Mouse (Mus musculus): Measurements from ENCODE around the gene Clec1a. TPM values are rescaled to one million over a fixed set of nuclear protein-coding genes. Genes with fewer than 3 reads are reported as not detected.

Clec1a gene
- polyA plus RNA-seq, 1 experiment, result 0.51 TPM

DNA sequence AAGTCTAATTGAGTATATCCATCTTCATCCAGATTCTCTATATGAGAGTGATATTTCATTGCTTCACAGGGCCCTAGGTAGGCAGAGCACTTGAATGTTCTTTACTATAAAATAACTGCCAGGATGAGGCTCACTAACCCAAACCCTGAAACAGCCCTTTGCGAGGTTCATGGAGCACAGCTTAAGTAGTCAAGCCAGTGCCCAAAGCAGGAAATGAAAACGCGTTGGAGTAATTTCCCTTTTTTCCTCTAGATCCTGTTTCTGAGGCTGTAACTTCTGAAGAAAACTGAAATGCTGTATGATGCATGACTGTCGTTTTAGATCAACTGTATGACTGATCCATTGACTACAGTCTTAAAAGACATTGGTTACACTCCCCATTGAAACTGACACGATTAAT, 20.8 kb upstream of the Clec1a start:
- no peak overlapping the region for H3K27ac ChIP-seq (ENCODE audit: insufficient read depth, low read length)
- no peaks in the 10 kb centered on the region for H3K36me3 ChIP-seq (ENCODE audit: control insufficient read depth, insufficient read depth, low read length)

GRCm38 (mm10) chr6:129471386-129471785, 19.6 kb upstream of the Clec1a start:
- WGBS, result 81% methylated on average over 6 of the region's 6 CpGs
- Histone ChIP-seq H3K4me1 (ENCODE audit: control insufficient read depth, insufficient read depth, insufficient read length) (no peaks in the 10 kb centered on the region), H3K27ac (ENCODE audit: insufficient read depth, low read length) (no peak overlapping the region), H3K36me3 (ENCODE audit: control insufficient read depth, insufficient read depth, low read length) (no peaks in the 10 kb centered on the region), H3K27me3 (ENCODE audit: control insufficient read depth, insufficient read depth, low read length) (no peaks in the 10 kb centered on the region), H3K4me3 (ENCODE audit: extremely low read depth, insufficient read depth, insufficient read length) (no peak overlapping the region)
- TF ChIP-seq POLR2A (IDR thresholded peaks at IDR 0.05; ENCODE audit: low read depth, low read length) (no peak), CTCF (IDR thresholded peaks at IDR 0.05; ENCODE audit: extremely low read depth, insufficient read depth, insufficient read length, insufficient replicate concordance) (no peak)
- no peak for DNase-seq (ENCODE audit: low read depth in 1 of 2, low spot score in 2 of 2)

More for the DNA sequence above, 20.8 kb upstream of the Clec1a start:
- 29% methylated on average over 5 of the region's 5 CpGs for WGBS
- H3K4me1 ChIP-seq (ENCODE audit: control insufficient read depth, insufficient read depth, insufficient read length), result no peaks in the 10 kb centered on the region
- TF ChIP-seq CTCF (IDR thresholded peaks at IDR 0.05; ENCODE audit: extremely low read depth, insufficient read depth, insufficient read length, insufficient replicate concordance) (no peak), POLR2A (IDR thresholded peaks at IDR 0.05; ENCODE audit: low read depth, low read length) (no peak)
- no peak overlapping the region for H3K4me3 ChIP-seq (ENCODE audit: extremely low read depth, insufficient read depth, insufficient read length)
- DNase-seq (ENCODE audit: low read depth in 1 of 2, low spot score in 2 of 2), result no peak
- no peaks in the 10 kb centered on the region for H3K27me3 ChIP-seq (ENCODE audit: control insufficient read depth, insufficient read depth, low read length)

- Histone ChIP-seq H3K27ac (ENCODE audit: insufficient read depth, low read length) (no peak overlapping the region), H3K27me3 (ENCODE audit: control insufficient read depth, insufficient read depth, low read length) (no peaks in the 10 kb centered on the region), H3K4me1 (ENCODE audit: control insufficient read depth, insufficient read depth, insufficient read length) (no peaks in the 10 kb centered on the region), H3K4me3 (ENCODE audit: extremely low read depth, insufficient read depth, insufficient read length) (no peak overlapping the region), H3K36me3 (ENCODE audit: control insufficient read depth, insufficient read depth, low read length) (no peaks in the 10 kb centered on the region)
- TF ChIP-seq CTCF (IDR thresholded peaks at IDR 0.05; ENCODE audit: extremely low read depth, insufficient read depth, insufficient read length, insufficient replicate concordance), result no peak
- TF ChIP-seq POLR2A (IDR thresholded peaks at IDR 0.05; ENCODE audit: low read depth, low read length), result no peak
- WGBS, result 81% methylated on average over 6 of the region's 6 CpGs
- no peak for DNase-seq (ENCODE audit: low read depth in 1 of 2, low spot score in 2 of 2)
Observed at GRCm38 (mm10) chr6:129449743-129450142, 2.1 kb downstream of the Clec1a start.

DNA sequence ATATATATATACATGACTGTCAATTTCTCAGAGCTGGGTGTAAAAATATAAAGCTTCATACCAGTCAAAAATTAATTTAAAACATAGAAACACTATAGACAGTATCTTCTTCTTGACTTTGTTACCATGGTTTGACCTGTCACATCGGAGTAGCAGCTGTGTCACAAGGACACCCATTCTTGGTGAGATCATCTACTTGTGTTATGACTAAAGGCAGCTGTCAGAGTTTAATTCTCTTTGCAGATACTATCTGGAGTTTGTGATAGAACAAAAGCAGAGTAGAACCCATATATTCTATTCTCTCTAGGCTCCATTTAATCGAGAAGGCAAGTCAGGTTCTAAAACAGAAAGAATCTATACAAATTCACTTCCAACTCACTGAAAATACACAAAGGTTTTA, 13.8 kb downstream of the Clec1a start:
- DNase-seq (ENCODE audit: low read depth in 1 of 2, low spot score in 2 of 2), result no peak
- Histone ChIP-seq H3K4me3 (ENCODE audit: extremely low read depth, insufficient read depth, insufficient read length) (no peak overlapping the region), H3K27me3 (ENCODE audit: control insufficient read depth, insufficient read depth, low read length) (no peaks in the 10 kb centered on the region), H3K4me1 (ENCODE audit: control insufficient read depth, insufficient read depth, insufficient read length) (no peaks in the 10 kb centered on the region), H3K36me3 (ENCODE audit: control insufficient read depth, insufficient read depth, low read length) (no peaks in the 10 kb centered on the region), H3K27ac (ENCODE audit: insufficient read depth, low read length) (no peak overlapping the region)
- TF ChIP-seq CTCF (IDR thresholded peaks at IDR 0.05; ENCODE audit: extremely low read depth, insufficient read depth, insufficient read length, insufficient replicate concordance) (no peak), POLR2A (IDR thresholded peaks at IDR 0.05; ENCODE audit: low read depth, low read length) (no peak)
- 86% methylated on average over 2 of the region's 2 CpGs for WGBS

DNA sequence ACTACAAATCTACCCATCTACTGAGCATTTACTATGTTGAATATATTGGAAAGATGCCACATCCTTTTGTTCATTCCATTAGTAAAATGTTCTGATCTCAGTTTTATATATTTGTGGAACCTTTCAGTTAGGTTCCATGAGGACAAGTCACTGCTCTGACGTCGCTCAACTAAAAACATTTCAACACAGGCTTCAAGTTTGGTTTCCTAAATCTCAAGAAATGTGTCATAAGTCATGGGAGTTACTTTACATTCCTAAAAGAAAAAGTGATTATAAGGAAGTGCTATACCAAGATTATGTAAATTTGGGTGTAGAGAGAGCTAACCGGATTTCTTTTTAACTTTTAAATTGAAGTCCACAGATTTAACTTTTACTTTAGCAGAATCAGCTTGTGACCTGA, 15.8 kb downstream of the Clec1a start:
- Histone ChIP-seq H3K27ac (ENCODE audit: insufficient read depth, low read length) (no peak overlapping the region), H3K27me3 (ENCODE audit: control insufficient read depth, insufficient read depth, low read length) (no peaks in the 10 kb centered on the region), H3K4me3 (ENCODE audit: extremely low read depth, insufficient read depth, insufficient read length) (no peak overlapping the region), H3K36me3 (ENCODE audit: control insufficient read depth, insufficient read depth, low read length) (no peaks in the 10 kb centered on the region), H3K4me1 (ENCODE audit: control insufficient read depth, insufficient read depth, insufficient read length) (no peaks in the 10 kb centered on the region)
- 87% methylated on average over 3 of the region's 3 CpGs for WGBS
- no peak for DNase-seq (ENCODE audit: low read depth in 1 of 2, low spot score in 2 of 2)
- no peak for TF ChIP-seq POLR2A (IDR thresholded peaks at IDR 0.05; ENCODE audit: low read depth, low read length)
- TF ChIP-seq CTCF (IDR thresholded peaks at IDR 0.05; ENCODE audit: extremely low read depth, insufficient read depth, insufficient read length, insufficient replicate concordance), result no peak

DNA sequence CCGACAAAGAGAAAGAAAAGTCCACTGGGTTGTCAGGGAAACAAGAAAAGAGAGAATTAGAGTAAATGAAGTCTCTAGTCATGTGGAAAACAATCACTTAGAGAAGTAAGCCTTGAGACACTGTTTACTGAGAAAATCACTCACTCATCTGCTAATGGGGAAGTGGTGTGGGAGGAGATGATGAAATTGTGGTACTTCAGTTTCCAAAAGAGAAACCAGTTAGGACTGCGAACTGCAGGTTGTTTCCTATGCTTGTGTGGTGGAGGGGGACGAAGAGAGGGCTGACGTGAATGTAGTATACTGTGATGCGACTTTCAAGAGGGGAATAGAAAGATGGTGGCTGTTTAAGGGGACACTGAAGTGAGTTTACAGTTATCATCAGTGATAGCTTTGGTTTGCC, 17.6 kb downstream of the Clec1a start:
- Histone ChIP-seq H3K27ac (ENCODE audit: insufficient read depth, low read length) (no peak overlapping the region), H3K4me3 (ENCODE audit: extremely low read depth, insufficient read depth, insufficient read length) (no peak overlapping the region), H3K27me3 (ENCODE audit: control insufficient read depth, insufficient read depth, low read length) (no peaks in the 10 kb centered on the region), H3K36me3 (ENCODE audit: control insufficient read depth, insufficient read depth, low read length) (no peaks in the 10 kb centered on the region), H3K4me1 (ENCODE audit: control insufficient read depth, insufficient read depth, insufficient read length) (no peaks in the 10 kb centered on the region)
- TF ChIP-seq CTCF (IDR thresholded peaks at IDR 0.05; ENCODE audit: extremely low read depth, insufficient read depth, insufficient read length, insufficient replicate concordance) (no peak), POLR2A (IDR thresholded peaks at IDR 0.05; ENCODE audit: low read depth, low read length) (no peak)
- 15% methylated on average over 5 of the region's 5 CpGs for WGBS
- DNase-seq (ENCODE audit: low read depth in 1 of 2, low spot score in 2 of 2), result peak; percentile 10 to 80

- 36% methylated on average over 4 of the region's 4 CpGs for WGBS
- DNase-seq (ENCODE audit: low read depth in 1 of 2, low spot score in 2 of 2), result no peak
- H3K4me1 ChIP-seq (ENCODE audit: control insufficient read depth, insufficient read depth, insufficient read length), result no peaks in the 10 kb centered on the region
- H3K27me3 ChIP-seq (ENCODE audit: control insufficient read depth, insufficient read depth, low read length), result no peaks in the 10 kb centered on the region
- H3K36me3 ChIP-seq (ENCODE audit: control insufficient read depth, insufficient read depth, low read length), result no peaks in the 10 kb centered on the region
- H3K4me3 ChIP-seq (ENCODE audit: extremely low read depth, insufficient read depth, insufficient read length), result no peak overlapping the region
- TF ChIP-seq CTCF (IDR thresholded peaks at IDR 0.05; ENCODE audit: extremely low read depth, insufficient read depth, insufficient read length, insufficient replicate concordance) (no peak), POLR2A (IDR thresholded peaks at IDR 0.05; ENCODE audit: low read depth, low read length) (no peak)
- no peak overlapping the region for H3K27ac ChIP-seq (ENCODE audit: insufficient read depth, low read length)
Observed at GRCm38 (mm10) chr6:129427281-129427680, 24.5 kb downstream of the Clec1a start.

Data from spleen, adult 2 months (tissue).